8 mouse cellular contexts compared by ENCODE assay signal in genomic region chr7:80422759-80423480, GRCm38 (mm10). TPM values are rescaled to one million over a fixed set of nuclear protein-coding genes. Genes with fewer than 3 reads are reported as not detected.
A peak's percentile ranks its signal among the peaks of the same experiment; 100 is the strongest.
DNase-seq lines count a peak whose midpoint lies in the region; ATAC-seq lines count a peak whose summit lies in the region.

No protein-coding gene starts in this region.

- ATAC-seq in hindbrain, embryonic 15.5 days (ENCODE audit: low FRiP score, low read depth): no peak
- no peak for ATAC-seq in hindbrain, embryonic 11.5 days (ENCODE audit: low FRiP score)
- no peak for ATAC-seq in liver, embryonic 12.5 days

- H3K27ac ChIP-seq in hindbrain, embryonic 15.5 days (replicated peaks): no peak overlapping the region
- H3K27ac ChIP-seq in hindbrain, embryonic 11.5 days (ENCODE audit: low read depth, low read length): no peak overlapping the region
- H3K27ac ChIP-seq in liver, embryonic 12.5 days: no peak overlapping the region

- H3K9me3 ChIP-seq in hindbrain, embryonic 15.5 days: no peaks in the 10 kb centered on the region
- H3K9me3 ChIP-seq in hindbrain, embryonic 11.5 days (ENCODE audit: control insufficient read depth, low read length): no peaks in the 10 kb centered on the region
- no peaks in the 10 kb centered on the region for H3K9me3 ChIP-seq in liver, embryonic 12.5 days (replicated peaks)

- H3K36me3 ChIP-seq in hindbrain, embryonic 15.5 days: no peaks in the 10 kb centered on the region
- H3K36me3 ChIP-seq in hindbrain, embryonic 11.5 days (ENCODE audit: control insufficient read depth, insufficient read depth, low read length): no peaks in the 10 kb centered on the region
- no peaks in the 10 kb centered on the region for H3K36me3 ChIP-seq in liver, embryonic 12.5 days

- H3K4me3 ChIP-seq in hindbrain, embryonic 15.5 days: no peak overlapping the region
- H3K4me3 ChIP-seq in hindbrain, embryonic 11.5 days (ENCODE audit: low read depth, low read length): no peak overlapping the region
- H3K4me3 ChIP-seq in liver, embryonic 12.5 days: peak overlapping the region; percentile 7; the same call in 1 of the 2 replicates

- intact Hi-C loops in heart, postnatal 10 days (cut with DNase I): no loop called here

- H3K27me3 ChIP-seq in hindbrain, embryonic 15.5 days: no peaks in the 10 kb centered on the region
- no peaks in the 10 kb centered on the region for H3K27me3 ChIP-seq in hindbrain, embryonic 11.5 days (ENCODE audit: control insufficient read depth, insufficient read depth, low read length)
- peaks cover 3% of the 10 kb centered on the region; the same call in 1 of the 2 replicates for H3K27me3 ChIP-seq in liver, embryonic 12.5 days (replicated peaks)

- H3K9ac ChIP-seq in hindbrain, embryonic 15.5 days: no peak overlapping the region
- H3K9ac ChIP-seq in hindbrain, embryonic 11.5 days (ENCODE audit: low read depth, low read length): no peak overlapping the region
- no peak overlapping the region for H3K9ac ChIP-seq in liver, embryonic 12.5 days

- DNase-seq in hindbrain, embryonic 11.5 days (ENCODE audit: low spot score): no peak
- peak; percentile 43 for DNase-seq in CD4-positive, CD25-positive, alpha-beta regulatory T cell, adult 2 months (ENCODE audit: low read depth, low spot score)
- peak; percentile 74 for DNase-seq in cerebellum, adult 9-10 months
- peak; percentile 66 to 67 for DNase-seq in heart, postnatal 10 days
- DNase-seq in ovary, postnatal 36 days (ENCODE audit: low spot score): no peak
- DNase-seq in c-Kit-positive CD71-positive TER-119-positive erythroid progenitor cells, embryonic 14.5 days (ENCODE audit: low spot score): no peak

- 32% methylated on average over 20 of the region's 20 CpGs for WGBS in hindbrain, embryonic 15.5 days
- WGBS in hindbrain, embryonic 11.5 days: 34% methylated on average over 20 of the region's 20 CpGs
- 17% methylated on average over 20 of the region's 20 CpGs for WGBS in liver, embryonic 12.5 days (ENCODE audit: insufficient replicate concordance)

- H3K4me2 ChIP-seq in hindbrain, embryonic 15.5 days: peak overlapping the region; percentile 30
- no peak overlapping the region for H3K4me2 ChIP-seq in hindbrain, embryonic 11.5 days (replicated peaks; ENCODE audit: low read depth, low read length)
- H3K4me2 ChIP-seq in liver, embryonic 12.5 days: peak overlapping the region; percentile 57

- H3K4me1 ChIP-seq in hindbrain, embryonic 15.5 days (replicated peaks): no peaks in the 10 kb centered on the region
- no peaks in the 10 kb centered on the region for H3K4me1 ChIP-seq in hindbrain, embryonic 11.5 days (replicated peaks; ENCODE audit: control insufficient read depth, insufficient read depth, low read length)
- H3K4me1 ChIP-seq in liver, embryonic 12.5 days: peaks cover 29% of the 10 kb centered on the region

RNA-seq across cellular contexts. Expression of gene Furin, which starts 17.7 kb away (rescaled TPM):
- 5.9 and 6.4 TPM in 2 replicates for polyA plus RNA-seq in hindbrain, embryonic 15.5 days (2015; fragmentation: Nextera tagmentation; extraction: Ambion mirVana)
- 3.4 and 4.1 TPM in 2 replicates for polyA plus RNA-seq in hindbrain, embryonic 11.5 days (2014; fragmentation: Nextera tagmentation; extraction: Ambion mirVana)
- 100 to 1,000 TPM; 119 to 139 TPM for total RNA-seq in heart, postnatal 10 days (2021)
- 5.6 and 5.9 TPM in 2 replicates for polyA plus RNA-seq in liver, embryonic 12.5 days (2016; fragmentation: Nextera tagmentation; extraction: Ambion mirVana)

RNA-seq across cellular contexts. Expression of gene Fes, which starts 35.2 kb away (rescaled TPM):
- 3.7 and 5.0 TPM in 2 replicates for polyA plus RNA-seq in hindbrain, embryonic 15.5 days (2015; fragmentation: Nextera tagmentation; extraction: Ambion mirVana)
- polyA plus RNA-seq in hindbrain, embryonic 11.5 days (2014; fragmentation: Nextera tagmentation; extraction: Ambion mirVana): 5.8 and 9.5 TPM in 2 replicates
- total RNA-seq in heart, postnatal 10 days (2021): 10 to 100 TPM; 19.9 to 21.7 TPM
- 10.3 and 11.4 TPM in 2 replicates for polyA plus RNA-seq in liver, embryonic 12.5 days (2016; fragmentation: Nextera tagmentation; extraction: Ambion mirVana)

RNA-seq across cellular contexts. Expression of gene Man2a2, which starts 51.7 kb away (rescaled TPM):
- polyA plus RNA-seq in hindbrain, embryonic 15.5 days (2015; fragmentation: Nextera tagmentation; extraction: Ambion mirVana): 26.5 and 27.2 TPM in 2 replicates
- 7.7 and 9.8 TPM in 2 replicates for polyA plus RNA-seq in hindbrain, embryonic 11.5 days (2014; fragmentation: Nextera tagmentation; extraction: Ambion mirVana)
- 10 to 100 TPM; 70.5 to 72.0 TPM for total RNA-seq in heart, postnatal 10 days (2021)
- 5.8 and 6.5 TPM in 2 replicates for polyA plus RNA-seq in liver, embryonic 12.5 days (2016; fragmentation: Nextera tagmentation; extraction: Ambion mirVana)

Comparison
In these comparisons a context has a peak if more than half of its experiments do, and no peak if none do; other contexts are left out.
1. DNase-seq: peak in CD4-positive, CD25-positive, alpha-beta regulatory T cell, adult 2 months (single experiment), cerebellum, adult 9-10 months (single experiment) and heart, postnatal 10 days (2 of 2); none in hindbrain, embryonic 11.5 days (single experiment), ovary, postnatal 36 days (single experiment) and c-Kit-positive CD71-positive TER-119-positive erythroid progenitor cells, embryonic 14.5 days (single experiment).